Mouse (Mus musculus) heart, adult 9 months (tissue): ENCODE measurements at regions not wholly inside any gene's neighbourhood (a gene's known extent, or its start where the extent isn't known, plus 50 kb on each side); places are given as distances from the start of the nearest gene placed in this dataset.

Experiments
- DNase-seq, 2 experiments: peaks; one replicate each; pipeline ENCODE4 v3.0.0; 2022; ENCODE audit warnings: low spot score in 2 of 2

DNA sequence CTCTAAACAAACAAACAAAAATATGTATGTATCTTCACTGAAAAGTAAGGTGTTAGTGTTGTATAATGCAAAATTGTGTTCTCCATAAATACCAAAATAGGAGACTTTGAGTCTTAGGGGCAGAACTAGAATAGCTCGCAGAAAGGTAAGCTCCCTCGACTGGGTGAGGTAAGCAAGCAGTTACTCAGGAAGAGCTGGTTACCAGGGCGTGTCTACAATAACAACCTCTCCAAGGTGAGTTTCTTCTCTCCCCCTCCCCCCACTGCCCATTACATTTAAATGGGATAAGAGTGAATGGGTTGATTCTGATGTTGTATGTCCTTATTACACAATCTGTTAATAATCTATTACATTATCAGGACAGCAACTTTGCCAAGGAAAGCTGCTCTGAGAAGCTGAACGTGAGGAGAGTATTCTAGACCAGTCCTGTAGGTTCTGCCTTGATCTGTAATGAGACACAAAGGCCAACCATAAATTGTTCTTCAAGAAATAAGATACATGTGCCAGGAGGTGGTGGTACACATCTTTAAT, 125.2 kb upstream of the Zfand5 start:
- DNase-seq: no peak

DNA sequence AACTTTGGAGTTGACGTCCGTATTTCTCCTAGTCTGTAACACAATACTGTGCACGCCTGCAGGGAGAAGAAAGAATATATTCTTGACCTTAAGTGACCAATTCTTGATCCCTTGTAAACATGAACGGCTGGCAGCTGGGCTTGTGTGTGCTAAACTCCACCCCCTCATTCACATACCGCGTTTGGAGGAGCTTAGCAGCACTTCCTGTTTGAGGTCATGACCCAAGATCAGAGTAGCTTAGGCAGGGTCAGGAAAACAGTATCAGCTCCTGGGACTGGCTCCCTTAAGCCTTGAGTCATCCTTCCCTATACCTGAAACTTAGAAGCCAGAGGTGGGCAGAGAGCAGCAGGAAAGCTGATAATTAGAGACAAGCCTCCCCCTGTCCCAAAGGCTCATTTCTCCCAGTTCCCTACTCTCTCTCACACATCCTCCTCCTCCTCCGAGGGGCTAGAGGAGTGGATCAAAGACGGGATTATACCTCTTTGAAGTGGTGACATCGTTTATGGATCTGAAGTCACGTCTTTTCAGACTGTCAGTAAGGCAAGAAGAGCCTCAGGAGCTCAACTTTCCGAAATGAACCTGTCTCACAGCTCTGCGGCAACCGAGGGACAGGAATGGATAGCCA, 127.3 kb upstream of the Zfand5 start:
- DNase-seq: peak; percentile 40 to 54

DNA sequence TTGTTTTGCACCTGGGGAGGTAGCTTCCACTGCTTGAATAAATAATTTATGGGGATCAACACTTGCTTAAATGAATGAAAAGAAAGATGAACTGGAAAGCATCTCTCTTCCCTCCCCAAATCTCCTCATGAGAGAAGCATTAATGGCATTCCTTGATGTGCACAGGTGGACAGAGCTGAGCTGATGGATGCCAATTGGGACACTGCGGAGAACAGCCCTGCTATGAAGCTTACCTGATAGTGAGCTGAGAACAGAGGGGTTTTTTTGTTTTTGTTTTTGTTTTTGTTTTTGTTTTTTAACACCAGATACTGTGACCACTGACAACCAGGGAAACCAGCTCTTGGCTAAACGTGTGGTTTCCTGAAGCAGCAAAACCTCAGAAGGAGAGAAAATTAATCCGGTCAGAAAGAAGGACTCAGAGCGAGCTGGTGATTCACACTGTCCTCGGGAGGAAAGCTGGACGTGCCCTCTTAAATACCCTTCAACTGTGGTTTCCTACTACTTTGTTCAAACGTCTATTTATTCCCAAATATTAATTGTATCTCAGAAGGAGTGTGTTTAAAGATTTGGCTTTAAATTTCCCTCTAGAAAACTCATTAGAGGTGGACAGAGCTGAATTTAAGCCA, 128.0 kb upstream of the Zfand5 start:
- no peak for DNase-seq

DNA sequence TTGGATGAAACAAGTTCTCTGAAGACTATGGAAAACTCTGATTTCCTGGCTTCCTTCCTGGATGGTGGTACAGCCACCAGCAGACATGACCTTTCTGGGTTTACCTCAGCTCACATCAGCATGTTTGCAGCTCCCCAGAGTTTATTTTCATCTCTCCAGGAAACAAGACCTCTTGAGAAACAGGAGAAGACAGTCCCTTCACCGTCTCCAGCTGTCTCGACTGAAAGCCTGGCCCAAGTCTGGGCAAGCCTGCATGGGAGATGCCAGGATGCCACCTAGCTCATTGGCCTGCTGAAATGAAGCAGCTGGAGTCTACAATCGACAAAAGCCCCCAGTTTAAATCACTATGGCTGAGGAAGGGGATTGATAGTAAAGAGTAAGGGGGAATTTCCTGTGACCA, 131.6 kb upstream of the Zfand5 start:
- no peak for DNase-seq

DNA sequence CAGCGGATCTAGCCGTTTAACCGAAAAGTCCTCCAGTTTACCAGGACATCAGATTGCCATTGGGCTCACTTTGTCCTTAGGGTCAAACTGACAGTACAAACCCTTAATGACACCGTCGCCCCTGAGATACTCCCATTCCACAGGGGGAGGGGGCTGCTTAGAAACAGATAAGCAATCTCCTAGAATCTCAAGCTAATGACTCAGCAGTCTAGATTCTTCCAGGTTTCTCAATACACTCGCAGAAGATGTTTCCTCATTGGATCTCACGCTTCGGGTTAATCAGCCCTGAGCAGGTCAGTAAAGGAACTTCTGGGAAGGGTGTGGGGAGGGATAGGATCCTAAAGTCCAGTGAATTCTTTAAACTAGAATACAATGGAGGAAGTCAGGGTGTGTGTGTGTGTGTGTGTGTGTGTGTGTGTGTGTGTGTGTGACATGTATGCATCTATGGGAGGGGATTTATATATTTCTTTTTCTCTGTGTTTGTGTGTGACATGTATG, 133.0 kb upstream of the Zfand5 start:
- no peak for DNase-seq

DNA sequence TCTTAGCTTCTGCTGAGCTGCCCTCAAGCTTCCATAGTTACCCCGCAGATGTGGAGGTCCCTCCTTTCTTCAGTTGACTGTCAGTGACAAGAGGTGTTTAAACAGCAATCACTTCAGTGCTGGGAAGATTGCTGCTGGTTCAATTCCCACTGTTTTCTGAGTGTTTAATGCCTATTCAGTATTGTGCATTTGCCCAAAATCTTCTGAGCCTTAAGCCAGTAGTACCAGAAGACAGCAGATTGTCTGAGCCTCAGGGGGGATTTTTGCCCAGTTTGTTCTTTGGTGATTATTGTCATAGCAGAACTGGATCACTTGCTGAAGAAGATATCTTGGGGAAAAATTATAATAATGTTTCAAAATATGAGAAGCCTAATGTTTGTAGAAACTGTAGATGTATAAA, 135.3 kb upstream of the Zfand5 start:
- DNase-seq: no peak

DNA sequence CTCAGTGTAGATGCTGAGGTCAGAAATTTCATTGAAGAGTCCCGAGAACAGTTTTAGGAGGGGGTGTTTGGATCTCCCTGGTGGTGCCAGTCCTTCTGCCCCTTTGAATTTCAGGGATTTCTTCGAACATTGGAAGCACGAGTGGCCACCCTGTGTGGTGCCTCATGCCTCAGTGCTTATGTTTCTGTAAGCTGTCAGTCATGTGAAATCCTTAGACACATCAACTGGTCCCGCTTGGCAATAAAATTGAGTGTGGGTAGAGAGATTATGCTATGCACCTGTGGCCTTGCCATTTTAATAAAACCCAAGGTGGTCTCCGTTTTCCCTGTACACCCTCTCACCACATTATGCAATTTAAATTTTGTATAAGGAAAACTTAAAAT, 136.1 kb upstream of the Zfand5 start:
- no peak for DNase-seq

DNA sequence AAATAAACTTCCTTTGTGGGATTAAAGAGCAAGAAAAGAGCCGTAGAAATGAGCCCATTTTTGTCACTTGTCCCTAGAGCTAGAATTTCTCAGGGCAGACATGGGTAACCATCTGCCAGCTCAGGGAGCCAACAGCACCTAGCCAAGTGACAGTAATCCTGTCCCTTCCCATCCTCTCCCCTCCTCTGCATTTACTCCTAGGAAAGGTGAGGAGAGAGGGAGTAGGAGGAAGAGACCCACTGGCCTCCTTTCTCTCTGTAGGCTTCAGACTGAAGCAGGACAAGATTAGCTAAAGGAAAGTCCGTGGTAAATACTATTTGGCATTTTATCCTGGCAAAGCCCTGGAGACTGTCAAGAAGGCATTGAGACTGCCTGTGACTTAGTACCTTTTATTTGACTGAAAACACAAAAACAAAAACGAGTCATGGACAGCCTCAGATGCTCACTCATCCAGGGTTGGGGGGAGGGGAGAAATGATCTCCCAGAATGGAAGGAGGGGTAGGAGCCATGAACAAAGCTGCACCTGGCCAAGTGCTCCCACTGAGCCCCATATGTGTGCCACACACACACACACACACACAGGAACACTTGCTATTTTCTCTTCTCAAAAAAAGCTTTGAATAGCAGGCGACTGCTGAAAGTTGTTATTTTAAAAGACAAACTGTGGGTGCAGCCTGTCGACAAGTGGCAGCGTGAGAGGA, 136.6 kb upstream of the Zfand5 start:
- DNase-seq: no peak

DNA sequence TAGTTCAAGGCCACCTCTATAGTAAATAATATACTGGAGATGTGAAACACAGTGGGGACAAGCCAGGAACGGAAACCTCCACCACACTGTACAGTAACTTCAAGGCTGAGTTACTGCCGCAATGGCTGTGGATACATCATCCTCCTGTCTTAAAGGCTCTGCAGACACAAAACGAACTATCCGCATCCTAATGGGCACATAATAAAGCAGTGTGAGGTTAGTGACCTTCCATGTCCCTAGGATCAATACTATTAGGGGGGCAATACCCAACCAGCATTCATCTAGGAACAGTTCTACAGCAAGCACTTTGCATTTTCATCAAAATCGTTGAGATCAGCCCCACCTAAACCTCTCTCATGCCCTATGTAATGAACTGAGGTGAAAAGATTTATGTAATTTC, 142.4 kb upstream of the Zfand5 start:
- no peak for DNase-seq

DNA sequence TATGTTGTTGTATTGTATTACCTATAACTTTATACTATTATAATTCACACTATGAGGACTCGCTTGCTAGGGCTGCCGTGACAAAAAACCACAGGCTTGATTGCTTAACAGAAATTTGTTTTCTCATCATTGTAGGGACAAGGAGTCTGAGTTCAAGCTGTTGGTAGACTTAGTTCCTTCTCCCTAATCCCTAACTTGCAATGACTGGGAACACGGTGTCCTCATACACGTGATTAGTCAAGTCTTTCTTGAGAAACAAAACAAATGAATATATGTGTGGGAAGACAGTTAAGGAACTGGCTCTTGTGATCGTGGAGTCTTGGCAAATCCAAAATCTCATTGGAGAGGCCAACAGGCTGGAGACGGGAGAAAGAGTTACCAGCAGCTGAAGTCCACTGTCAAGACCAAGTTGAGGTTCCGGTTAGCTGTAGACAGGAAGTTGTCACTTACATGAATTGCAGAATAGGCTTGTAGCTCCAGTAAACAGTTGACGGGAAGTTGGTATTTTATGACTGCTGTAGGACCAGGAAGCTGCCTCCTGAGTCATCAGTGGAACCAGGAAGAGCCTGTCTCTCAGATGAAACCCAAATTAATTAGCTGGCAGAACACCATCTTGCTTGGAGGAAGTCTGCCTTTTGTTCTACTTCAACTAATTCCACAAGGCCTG, 144.9 kb upstream of the Zfand5 start:
- DNase-seq: peak; percentile 31 to 69

DNA sequence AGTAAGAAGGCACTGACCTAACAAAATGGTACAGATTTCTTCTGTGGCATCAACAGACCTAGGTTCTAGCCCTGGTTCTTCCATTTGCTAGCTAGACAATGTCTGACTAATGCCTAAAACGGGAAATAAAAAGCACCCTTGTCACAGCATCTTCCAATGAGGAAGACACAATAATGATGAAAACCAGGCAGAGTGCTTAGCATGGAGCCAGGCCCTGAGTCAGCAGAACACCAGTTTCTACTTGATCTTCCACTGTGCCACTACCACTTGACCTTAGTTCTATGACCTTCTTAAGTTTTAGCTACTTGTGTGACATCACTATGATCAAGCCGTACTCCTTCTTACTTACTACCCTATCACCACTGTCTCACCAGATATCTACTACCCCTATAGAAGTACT, 145.4 kb upstream of the Zfand5 start:
- no peak for DNase-seq

DNA sequence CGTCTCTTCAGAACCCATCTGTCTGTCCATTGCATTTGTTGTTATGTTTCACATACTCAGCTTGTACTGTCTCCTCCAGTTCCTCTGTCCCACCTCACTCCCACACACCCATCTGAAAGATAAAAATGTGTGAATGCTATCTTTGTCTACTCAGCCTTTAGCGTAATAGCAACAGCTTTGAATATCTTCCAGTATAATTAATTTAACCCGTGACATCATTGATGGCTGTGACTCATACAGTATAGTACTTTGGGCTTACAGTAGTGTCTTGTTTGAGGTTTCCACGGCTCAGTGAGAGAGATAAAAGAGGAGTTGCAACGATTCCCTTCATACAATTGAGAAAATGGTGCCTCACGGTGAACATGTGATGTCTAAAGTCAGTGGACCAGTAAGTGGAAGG, 152.6 kb upstream of the Zfand5 start:
- no peak for DNase-seq

DNA sequence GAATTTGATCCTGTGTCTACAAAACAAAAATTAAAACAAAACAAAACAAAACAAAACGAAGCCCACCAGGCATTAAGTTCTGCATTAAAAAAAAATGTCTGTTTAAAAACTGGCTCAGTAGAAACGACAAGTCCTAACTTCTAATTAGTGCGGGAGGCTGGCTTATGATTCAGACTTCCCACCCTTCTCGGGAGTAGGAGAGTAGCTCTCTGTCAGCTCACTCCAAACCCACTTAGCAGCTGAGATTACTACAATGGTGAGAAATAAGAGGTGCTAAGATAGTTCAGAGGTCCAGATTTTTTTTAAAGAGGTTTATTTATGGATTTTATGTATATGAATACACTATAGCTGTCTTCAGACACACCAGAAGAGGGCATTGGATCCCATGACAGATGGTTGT, 153.3 kb upstream of the Zfand5 start:
- DNase-seq: no peak

DNA sequence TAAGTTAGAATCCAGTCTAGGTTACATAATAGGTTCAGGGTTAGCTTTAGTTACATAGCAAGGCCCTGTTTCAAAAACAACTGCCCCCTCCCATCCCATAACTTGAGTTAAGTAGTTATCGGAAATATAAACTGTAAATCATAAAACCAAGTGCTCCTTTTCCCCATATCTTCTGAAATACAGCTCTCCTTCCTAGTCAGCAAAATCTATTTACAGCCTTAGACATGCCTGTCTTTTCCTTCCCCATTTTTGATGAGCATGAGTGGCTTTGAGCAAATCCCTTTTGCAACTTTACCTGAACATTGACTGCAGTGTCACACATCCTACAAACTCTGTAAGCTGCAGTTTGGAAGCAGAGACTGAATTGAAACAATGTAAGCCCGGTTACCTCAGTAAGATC, 156.4 kb upstream of the Zfand5 start:
- no peak for DNase-seq

DNA sequence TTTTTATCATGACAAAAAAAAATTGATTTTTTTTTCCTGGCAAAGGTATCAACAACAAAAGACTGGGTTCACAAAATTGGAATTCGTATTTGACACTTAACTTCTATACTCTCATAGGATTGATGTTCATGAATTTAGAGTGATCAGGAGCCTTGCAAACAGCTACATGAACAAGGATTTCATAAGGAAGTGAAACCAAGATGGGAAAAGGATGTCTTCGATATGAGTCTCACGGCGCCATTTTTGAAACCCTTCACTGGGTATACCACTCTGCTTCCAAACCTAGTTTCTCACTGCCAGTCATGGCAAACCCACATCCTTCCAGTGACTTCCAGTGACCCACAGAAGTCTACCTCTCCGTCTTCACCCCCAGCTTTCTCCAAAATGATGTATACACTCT, 157.8 kb upstream of the Tmc1 start:
- DNase-seq: no peak

DNA sequence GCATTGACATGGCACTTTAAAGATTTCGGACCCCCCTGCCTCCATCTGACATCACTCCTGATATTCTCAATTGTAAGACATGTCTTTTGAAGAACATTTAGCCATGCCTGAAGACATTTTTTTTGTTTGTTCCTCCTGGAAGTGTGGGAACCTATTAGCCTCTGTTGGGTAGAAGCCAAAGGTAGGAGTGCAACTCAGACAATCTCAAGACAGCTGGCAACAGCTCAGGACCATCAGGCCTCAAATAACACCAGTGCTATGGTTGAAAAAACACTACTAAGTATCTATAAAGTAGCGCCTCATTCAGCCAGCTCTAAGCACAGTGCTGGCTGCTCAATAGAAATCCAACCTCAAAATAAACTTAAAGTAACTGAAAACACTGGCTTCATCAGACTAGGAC, 154.3 kb upstream of the Tmc1 start:
- no peak for DNase-seq

DNA sequence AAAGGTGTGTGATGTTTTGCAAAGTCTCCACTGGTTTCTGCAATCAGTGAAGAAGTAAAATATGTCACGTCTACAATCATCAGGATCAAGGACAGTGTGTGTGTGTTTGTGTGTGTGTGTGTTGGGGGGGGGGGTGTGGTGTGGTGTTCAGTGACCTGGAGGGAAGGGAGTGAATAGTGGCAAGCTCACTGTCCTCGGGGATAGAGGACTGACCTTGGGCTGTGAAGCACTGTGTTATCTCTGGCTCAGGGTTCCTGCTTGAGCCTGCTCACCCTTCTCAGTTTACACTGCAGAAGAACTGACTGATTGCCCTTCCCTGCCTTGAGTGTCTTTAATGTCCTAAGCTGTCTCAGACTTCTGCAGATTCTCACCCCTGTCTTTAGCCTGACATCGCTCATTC, 153.7 kb upstream of the Tmc1 start:
- no peak for DNase-seq

DNA sequence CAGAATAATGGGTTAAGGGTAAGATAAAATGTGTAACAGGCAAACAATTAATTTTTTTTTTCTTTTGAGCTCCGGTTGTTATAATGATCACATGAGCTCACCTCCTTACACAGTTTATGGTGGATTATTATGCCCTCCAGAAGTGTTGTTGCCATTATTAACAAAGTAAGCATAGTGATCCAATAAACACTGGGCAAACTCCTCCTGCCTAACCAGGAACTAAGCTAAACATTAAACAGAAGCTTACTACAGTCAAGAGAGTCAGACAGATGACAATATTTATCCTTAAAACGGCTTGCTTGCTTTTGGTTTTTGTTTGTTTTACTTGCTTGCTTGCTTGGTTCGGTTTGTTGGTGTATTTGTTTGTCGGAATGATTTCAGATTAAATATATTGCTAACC, 153.3 kb upstream of the Tmc1 start:
- DNase-seq: no peak

DNA sequence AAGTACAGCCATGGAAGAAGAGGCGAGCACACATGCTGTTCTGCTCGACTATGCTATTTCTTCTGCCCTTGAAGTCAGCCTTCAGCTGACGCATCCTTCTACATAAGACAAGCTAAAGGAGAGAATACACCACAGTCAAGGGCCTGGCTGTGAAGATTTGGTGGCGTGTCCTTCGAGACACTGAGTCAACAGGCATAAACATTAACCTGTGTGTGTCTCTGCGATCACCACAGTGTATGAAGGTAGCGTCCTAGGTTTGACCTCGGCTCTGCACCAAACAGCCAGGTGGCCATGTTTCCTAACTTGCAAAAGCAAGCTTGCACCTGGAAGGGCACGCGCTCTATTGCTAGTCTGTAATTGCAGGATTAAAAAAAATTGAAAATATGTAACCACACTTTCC, 152.8 kb upstream of the Tmc1 start:
- no peak for DNase-seq

DNA sequence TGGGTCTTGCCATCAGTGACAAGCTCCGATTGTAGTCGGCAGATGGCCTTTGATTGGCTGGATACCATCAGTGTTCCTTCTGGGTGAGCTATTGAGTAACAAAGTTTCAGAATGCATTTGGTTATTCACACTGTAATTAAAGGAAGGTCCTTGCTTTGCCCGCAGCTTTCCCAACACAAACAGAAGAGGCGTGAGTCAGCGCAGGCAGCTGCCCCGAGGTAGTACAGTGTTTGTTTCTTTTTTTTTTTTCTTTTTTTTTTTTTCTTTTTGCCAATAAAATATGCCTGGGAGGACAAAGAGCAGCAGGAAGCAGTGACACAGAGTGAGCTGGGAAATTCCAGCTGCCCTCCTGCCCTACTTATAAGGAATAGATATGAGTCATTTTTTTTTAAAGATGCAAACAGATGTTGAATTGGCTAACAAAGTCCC, 152.3 kb upstream of the Tmc1 start:
- DNase-seq: peak; percentile 32 to 58

DNA sequence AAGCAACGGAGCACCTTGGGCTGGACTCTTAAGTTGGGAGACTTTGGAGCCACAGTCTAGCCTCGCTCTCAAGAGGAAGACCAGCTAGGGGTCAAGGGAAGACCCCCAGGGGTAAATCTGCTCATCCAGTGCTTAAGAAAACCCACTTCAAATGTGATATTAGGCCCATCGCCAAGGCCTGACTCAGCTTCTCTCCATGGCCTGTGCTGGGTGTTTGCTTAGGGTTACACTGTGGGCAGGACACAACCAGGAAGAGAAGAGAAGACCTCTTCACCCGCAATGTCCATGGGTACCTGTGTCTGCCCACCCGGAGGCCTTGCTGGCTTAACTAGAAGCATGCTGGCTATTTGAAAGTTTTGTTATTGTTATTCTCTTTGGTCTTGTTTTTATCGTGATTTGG, 151.0 kb upstream of the Tmc1 start:
- no peak for DNase-seq

DNA sequence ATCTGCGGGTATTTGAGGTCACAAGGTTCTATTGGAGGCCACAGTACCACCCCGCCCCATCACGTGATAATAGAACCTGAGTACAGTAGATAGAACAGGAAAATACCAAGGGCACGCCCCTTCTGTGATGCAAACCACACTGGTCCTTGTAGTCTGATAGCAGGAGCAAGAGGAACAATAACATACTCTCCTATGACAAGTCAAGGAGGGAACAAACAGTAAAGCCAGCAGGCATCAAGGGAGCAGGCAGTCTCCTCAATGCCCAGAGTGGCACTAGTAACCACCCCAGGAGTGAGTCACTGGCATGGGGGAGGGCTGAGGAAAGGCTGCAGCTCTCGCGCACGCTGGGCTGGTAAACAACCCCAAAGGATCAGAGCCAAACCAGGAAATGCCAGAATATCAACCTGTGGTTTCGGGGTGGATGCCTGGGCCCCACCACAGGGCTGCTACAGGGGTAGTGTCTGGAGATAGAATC, 150.5 kb upstream of the Tmc1 start:
- no peak for DNase-seq
